Mouse (Mus musculus): ENCODE measurements around the gene Lcp1. TPM values are rescaled to one million over a fixed set of nuclear protein-coding genes. Genes with fewer than 3 reads are reported as not detected.

Gene Lcp1
- polyA plus RNA-seq (2012; rRNA removed), result 1.7 and 2.7 TPM in 2 replicates

DNA sequence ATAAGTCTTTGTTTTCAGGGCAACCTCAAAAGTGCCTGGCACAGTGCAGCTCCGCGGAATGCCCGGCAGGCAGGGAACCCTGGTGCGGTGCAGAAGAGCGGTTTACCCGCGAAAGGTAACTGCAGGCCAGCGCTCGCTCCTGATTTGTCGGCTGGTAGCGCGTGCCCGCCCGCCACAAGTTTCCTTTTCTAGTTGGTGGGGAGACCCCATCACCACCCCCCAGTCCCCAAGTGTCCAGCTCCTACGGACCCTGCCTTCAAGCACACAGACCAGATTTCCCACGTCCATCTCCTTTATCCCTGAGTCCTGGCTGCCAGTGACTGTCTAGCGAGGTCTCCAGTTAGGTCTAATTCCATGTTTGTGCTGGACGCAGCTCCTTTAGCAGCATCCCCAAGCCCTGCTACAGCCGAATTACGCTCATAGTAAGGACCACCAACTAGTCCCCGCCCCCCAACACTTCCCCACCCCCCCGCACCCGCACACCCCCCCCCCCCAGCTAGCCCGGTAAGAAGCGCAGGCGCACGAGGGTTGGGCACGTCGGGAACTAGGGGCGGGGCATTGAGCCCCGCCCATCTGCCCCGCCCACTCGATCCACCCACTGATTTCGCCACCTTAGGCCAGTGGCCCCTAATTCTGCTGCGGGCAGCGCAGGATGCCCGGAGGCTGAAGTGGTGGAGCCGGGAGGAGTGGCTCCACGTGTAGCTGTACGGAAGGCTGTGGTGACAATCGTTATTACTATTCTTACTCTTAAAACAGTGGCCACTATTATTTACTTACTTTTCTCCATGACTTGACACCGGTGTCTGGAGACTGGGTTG, at the start of gene Lcp1, which contains the start of gene Lrrc63:
TSS of gene Lcp1 (plus strand) at position 601 of the 818 bp plus-strand sequence.
TSS of gene Lrrc63 (minus strand) at position 381 of the 818 bp plus-strand sequence.

GRCm38 (mm10) chr14:75242087-75242486, 111.2 kb downstream of the Lcp1 start, which contains the start of gene Cpb2:
Gene Cpb2, plus strand, starts transcription at chr14:75242287.

Other genes starting within 250 kb of the Lcp1 start
- 3.9 and 4.5 TPM in 2 replicates for gene Lrch1, start 183.2 kb upstream of the Lcp1 start, polyA plus RNA-seq (2012; rRNA removed)
- gene Rubcnl, start 115.1 kb upstream of the Lcp1 start, polyA plus RNA-seq (2012; rRNA removed), result 0.12 and 0.14 TPM in 2 replicates
- gene Lrrc63, start 220 bp upstream of the Lcp1 start, polyA plus RNA-seq (2012; rRNA removed), result 0.04 TPM in 1 of 2 replicates, not detected in the other
- 0.08 and 0.16 TPM in 2 replicates for gene Cpb2, start 111.2 kb downstream of the Lcp1 start, polyA plus RNA-seq (2012; rRNA removed)
- 1.3 and 3.5 TPM in 2 replicates for gene Zc3h13, start 153.3 kb downstream of the Lcp1 start, polyA plus RNA-seq (2012; rRNA removed)

Measured in stomach, adult 2 months (tissue).